In genomic region chr14:75832982-75833381, GRCm38 (mm10) we compare ENCODE assay signal across 8 mouse cellular contexts. TPM values are rescaled to one million over a fixed set of nuclear protein-coding genes. Genes with fewer than 3 reads are reported as not detected.
DNase-seq lines count a peak whose midpoint lies in the region; ATAC-seq and TF ChIP-seq lines count a peak whose summit lies in the region.

No protein-coding gene starts in this region.

- TF ChIP-seq CTCF in bone marrow macrophage, adult 2 months (IDR thresholded peaks at IDR 0.05; ENCODE audit: low read depth, low read length), result no peak

- peak; percentile 51 for DNase-seq in kidney, adult 11 months
- DNase-seq in lung, postnatal 10 days, result peak; percentile 37
- no peak for DNase-seq in left cerebral cortex, postnatal 10 days (ENCODE audit: extremely low spot score in 1 of 2, low spot score in 2 of 2)
- no peak for DNase-seq in right cerebral cortex, postnatal 14 days

- H3K4me3 ChIP-seq in erythroblast, embryonic 14.5 days (replicated peaks), result peak overlapping the region; percentile 75
- H3K4me3 ChIP-seq in bone marrow macrophage, adult 2 months (ENCODE audit: insufficient read depth, low read length), result peak overlapping the region; percentile 62

- no peak for TF ChIP-seq POLR2A in bone marrow macrophage, adult 2 months (IDR thresholded peaks at IDR 0.05; ENCODE audit: borderline replicate concordance, low read depth, low read length)

- H3K9me3 ChIP-seq in erythroblast, embryonic 14.5 days (ENCODE audit: control insufficient read depth, low read length), result no peaks in the 10 kb centered on the region; the same call in 1 of the 2 replicates

- intact Hi-C loops in left cerebral cortex, postnatal 10 days (cut with DNase I), result no loop called here

- H3K27me3 ChIP-seq in erythroblast, embryonic 14.5 days (ENCODE audit: control insufficient read depth), result peaks cover 13% of the 10 kb centered on the region

- peak overlapping the region; percentile 94 for H3K27ac ChIP-seq in bone marrow macrophage, adult 2 months (ENCODE audit: insufficient read depth, low read depth, low read length)

- peaks cover 91% of the 10 kb centered on the region for H3K4me1 ChIP-seq in erythroblast, embryonic 14.5 days (ENCODE audit: control insufficient read depth)
- H3K4me1 ChIP-seq in bone marrow macrophage, adult 2 months (ENCODE audit: control insufficient read depth, insufficient read depth, low read length), result peaks cover 43% of the 10 kb centered on the region

- H3K36me3 ChIP-seq in erythroblast, embryonic 14.5 days (ENCODE audit: control insufficient read depth), result no peaks in the 10 kb centered on the region

- ATAC-seq in erythroblast, adult 5-6 weeks (replicated peaks; ENCODE audit: low FRiP score, poor library complexity, severe bottlenecking), result no peak
- no peak for ATAC-seq in megakaryocyte progenitor cell, adult 5-6 weeks (replicated peaks; ENCODE audit: poor library complexity)

RNA-seq across cellular contexts. Expression of gene Tpt1, which starts 11.9 kb away (rescaled TPM):
- polyA plus RNA-seq in erythroblast, embryonic 14.5 days (2012), result 472 and 499 TPM in 2 replicates
- 1,739 and 1,947 TPM in 2 replicates for total RNA-seq in erythroblast, adult 5-6 weeks (2015; ENCODE audit: low replicate concordance)
- total RNA-seq in erythroblast, adult 5-6 weeks (2017; ENCODE audit: low replicate concordance), result 548 and 914 TPM in 2 replicates
- 3,849 and 4,223 TPM in 2 replicates for polyA plus RNA-seq in bone marrow macrophage, adult 2 months (2012; ENCODE audit: insufficient read depth, insufficient read length, missing spikeins)
- 1,000 to 10,000 TPM; 1,219 to 1,311 TPM for total RNA-seq in left cerebral cortex, postnatal 10 days (2021)
- total RNA-seq in megakaryocyte progenitor cell, adult 5-6 weeks (2015), result 4,894 and 5,633 TPM in 2 replicates
- 809 and 847 TPM in 2 replicates for total RNA-seq in megakaryocyte progenitor cell, adult 5-6 weeks (2017)

RNA-seq across cellular contexts. Expression of gene Slc25a30, which starts 46.1 kb away (rescaled TPM):
- 0.73 and 0.87 TPM in 2 replicates for polyA plus RNA-seq in erythroblast, embryonic 14.5 days (2012)
- 8.2 and 13.3 TPM in 2 replicates for total RNA-seq in erythroblast, adult 5-6 weeks (2015; ENCODE audit: low replicate concordance)
- 3.4 and 7.0 TPM in 2 replicates for total RNA-seq in erythroblast, adult 5-6 weeks (2017; ENCODE audit: low replicate concordance)
- 26.8 and 33.3 TPM in 2 replicates for polyA plus RNA-seq in bone marrow macrophage, adult 2 months (2012; ENCODE audit: insufficient read depth, insufficient read length, missing spikeins)
- 10 to 100 TPM; 11.0 to 15.6 TPM for total RNA-seq in left cerebral cortex, postnatal 10 days (2021)
- total RNA-seq in megakaryocyte progenitor cell, adult 5-6 weeks (2015), result 17.3 TPM in 2 replicates
- total RNA-seq in megakaryocyte progenitor cell, adult 5-6 weeks (2017), result 16.9 and 17.6 TPM in 2 replicates

Comparison
In these comparisons a context has a peak if more than half of its experiments do, and no peak if none do; other contexts are left out.
1. DNase-seq: peak in kidney, adult 11 months (single experiment) and lung, postnatal 10 days (single experiment); none in left cerebral cortex, postnatal 10 days (0 of 2) and right cerebral cortex, postnatal 14 days (single experiment).